Mouse (Mus musculus) kidney, postnatal 10 days (tissue): ENCODE measurements around the gene Casp7.
"Not testable (repeated sequence)": the region's sequence is repeated elsewhere in the genome, so short reads cannot be mapped to it uniquely, and the experiment has no call there.

ENCODE experiments used
- DNase-seq: peaks from one replicate; pipeline ENCODE4 v3.0.0; 2021; ENCODE audit warnings: mixed read lengths

The Casp7 gene

GRCm38 (mm10) chr19:56386095-56386494 is 10.8 kb upstream of the Casp7 start:
- no peak for DNase-seq

DNA sequence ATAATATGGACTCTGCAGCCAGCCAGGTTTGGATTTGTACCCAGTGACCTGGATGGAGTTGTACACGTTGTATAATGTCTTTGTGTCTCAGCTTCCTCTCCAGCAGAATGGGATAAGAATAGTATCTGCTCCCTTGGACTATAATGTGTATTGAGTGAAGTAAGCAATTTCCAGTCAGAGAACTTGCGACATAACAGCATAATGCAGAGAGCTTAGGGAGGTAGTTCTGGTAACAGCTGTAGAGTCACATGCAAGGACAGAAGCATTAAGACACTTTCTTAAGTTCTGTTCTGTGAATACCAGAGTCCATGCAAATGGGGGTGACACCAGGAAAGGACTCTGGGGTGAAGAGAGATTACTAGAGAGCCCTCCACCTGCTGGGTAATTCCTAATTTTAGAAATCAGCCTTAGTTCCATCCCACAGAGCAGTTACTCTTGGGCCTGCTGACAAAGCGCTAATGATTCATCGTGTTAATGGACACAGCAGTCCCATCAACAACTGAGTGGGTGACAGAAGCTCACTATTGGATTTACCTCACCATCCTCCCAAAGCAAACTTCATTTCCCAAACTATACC is 9.1 kb upstream of the Casp7 start:
- no peak for DNase-seq

DNA sequence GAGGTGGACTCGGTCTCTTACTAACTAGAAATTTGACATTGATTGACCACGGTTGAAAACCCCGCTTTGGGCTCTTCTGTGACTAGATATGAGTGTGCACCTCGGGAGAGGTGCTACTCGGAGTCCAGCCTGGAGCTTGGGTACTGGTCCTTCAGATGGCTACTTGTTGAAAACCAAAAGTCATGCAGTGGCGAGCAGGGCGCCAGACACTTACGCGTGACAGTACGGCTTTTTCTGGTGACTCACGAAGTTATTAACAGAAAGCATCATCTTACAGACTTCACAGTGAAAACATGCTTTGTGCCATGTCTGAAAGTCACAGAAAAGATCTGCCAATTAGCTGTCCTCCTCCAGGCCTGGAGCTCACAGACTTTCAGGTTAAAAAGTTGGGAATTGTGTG is 7.8 kb upstream of the Casp7 start:
- DNase-seq: no peak

GRCm38 (mm10) chr19:56389879-56390278 is 7.0 kb upstream of the Casp7 start, which contains the start of gene Nrap:
Gene Nrap, minus strand, starts transcription at chr19:56390037.
- DNase-seq: no peak

- DNase-seq: no peak
These were observed 5.5 kb upstream of the Casp7 start for GRCm38 (mm10) chr19:56391307-56392046.

- DNase-seq: no peak
These were observed 3.5 kb upstream of the Casp7 start for GRCm38 (mm10) chr19:56393311-56393866.

DNA sequence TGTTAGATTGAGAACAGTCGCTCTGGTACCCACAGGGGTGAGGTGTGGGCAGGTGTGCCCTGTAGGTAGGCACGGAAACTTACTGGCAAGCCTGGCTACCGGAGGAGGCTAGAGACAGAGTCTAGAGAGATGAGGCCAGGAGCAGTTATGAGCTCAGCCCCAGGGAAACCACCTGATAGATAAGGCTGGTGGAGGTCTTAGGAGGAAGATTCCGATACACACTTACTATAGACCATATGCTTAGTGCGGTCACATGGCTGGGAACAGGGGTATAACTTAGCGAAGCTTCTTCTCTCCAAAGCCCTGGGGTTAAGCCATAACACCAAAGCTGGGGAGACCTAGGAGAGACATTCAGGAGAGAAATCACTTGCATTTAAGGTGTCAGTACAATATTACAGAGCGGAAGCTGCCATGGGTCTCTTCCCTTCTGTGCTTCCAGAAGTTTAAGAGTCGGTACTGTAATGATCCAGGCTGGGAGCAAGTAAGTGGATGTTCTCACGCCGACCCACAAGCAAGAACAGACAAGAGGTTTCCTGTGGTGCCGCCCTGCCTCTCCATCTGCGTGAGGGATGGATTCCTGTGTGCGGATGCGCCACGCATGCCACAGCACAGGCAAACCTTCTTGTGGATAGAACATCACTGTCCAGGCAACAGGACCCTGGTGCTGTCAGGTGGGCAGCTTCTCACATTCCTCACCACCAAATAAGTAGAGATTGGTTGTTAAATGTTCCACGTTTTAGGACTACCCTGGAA is 1.6 kb upstream of the Casp7 start:
- no peak for DNase-seq

- DNase-seq: no peak
These were observed 702 bp upstream of the Casp7 start for GRCm38 (mm10) chr19:56396227-56396626.

DNA sequence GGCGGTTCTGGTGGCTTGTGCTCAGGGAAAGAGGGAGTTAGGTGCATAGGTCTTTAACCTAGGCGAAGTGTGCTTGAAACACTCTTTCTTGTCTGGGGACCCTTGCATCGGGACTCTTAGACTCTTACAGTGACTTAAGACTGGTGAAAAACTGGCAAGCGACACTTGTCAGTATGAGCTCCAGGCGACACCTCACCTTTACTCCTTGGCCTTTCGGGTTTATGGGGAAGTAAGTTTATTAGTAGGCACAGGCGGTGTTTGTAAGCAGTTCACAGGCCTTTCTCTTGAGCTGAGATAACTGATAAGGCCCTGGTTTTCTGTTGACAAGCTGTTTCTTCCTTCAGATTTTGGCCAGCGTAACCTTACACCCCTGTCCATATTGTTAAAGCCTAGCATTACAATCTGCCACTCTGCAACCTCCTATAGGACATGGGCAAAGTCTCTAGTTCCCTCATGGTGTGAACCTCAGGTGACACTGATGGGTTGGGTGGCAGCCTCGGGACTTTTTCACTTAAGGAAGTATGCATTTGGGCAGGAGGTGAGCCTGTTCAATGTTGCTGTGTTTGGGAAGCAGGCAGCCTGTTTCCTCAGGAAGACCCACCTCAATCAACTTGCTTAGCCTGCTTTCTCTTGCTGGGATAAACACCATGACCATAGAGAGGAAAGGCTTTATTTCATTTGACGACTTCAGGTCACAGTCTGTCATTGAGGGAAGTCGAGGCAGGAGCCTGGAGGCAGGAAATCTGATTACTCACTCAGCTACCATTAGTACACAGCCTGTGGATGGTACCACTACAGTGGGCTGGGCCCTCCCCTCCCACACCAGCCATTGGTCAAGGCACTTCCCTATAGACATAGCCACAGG is 966 bp downstream of the Casp7 start:
- DNase-seq: no peak

DNA sequence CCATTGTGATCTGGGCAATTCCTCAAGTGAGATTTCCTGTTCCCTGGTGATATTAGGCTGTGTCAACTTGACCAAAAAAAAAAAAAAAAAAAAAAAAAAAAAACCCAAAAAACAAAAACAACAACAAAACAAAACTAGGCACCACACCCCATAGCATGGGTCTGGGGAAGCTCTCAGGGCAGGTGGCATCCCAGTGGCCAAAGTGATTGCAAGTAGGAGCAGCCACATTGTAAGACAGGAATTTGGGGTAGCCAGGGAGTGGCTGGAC is 1.5 kb downstream of the Casp7 start:
- DNase-seq: no peak

GRCm38 (mm10) chr19:56400200-56400599 is 3.3 kb downstream of the Casp7 start:
- DNase-seq: peak; percentile 86

GRCm38 (mm10) chr19:56401864-56402263 is 4.9 kb downstream of the Casp7 start:
- no peak for DNase-seq

DNA sequence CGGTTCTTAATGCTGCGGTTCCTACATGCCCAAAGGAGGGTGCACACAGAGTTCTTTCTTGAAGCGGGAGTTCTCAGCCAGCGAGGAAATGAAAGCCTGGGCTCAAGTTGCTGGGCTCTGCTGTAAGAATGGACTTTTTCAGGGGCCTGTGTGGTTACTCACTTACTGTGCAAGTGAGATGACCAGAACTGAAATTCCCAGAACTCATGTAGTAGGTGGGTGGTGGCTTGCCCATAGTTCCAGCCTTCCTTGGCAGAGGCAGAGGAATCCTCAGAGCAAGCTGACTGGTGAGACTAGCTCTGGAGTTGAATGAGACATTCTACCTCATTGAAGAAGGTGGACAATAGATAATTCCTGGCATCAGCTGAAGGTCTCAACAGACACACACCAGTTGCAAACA is 8.9 kb downstream of the Casp7 start:
- no peak for DNase-seq

GRCm38 (mm10) chr19:56406581-56406980 is 9.7 kb downstream of the Casp7 start:
- no peak for DNase-seq

- DNase-seq: not testable (repeated sequence)
These were observed 13.0 kb downstream of the Casp7 start for GRCm38 (mm10) chr19:56409884-56410283.

DNA sequence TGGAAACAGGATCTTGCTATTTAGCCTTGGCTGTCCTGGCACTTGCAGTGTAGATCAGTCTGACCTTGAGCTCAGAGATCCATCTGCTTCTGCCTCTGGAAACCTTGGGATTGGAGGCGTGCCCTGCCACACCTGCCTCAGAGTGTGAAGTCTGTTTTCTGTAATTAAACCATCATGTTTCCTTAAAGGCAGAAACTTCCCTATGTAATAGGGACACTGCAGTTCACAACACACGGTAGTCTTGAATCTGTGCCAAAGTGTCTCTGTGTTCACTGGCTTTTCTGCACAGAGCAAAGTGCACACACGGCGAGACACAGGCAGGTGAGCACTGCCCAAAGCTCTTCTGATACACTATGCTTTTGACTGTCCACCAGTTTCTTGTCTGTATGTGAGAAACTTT is 21.5 kb downstream of the Casp7 start:
- DNase-seq: no peak

GRCm38 (mm10) chr19:56419452-56419851 is 22.5 kb downstream of the Casp7 start:
- no peak for DNase-seq

GRCm38 (mm10) chr19:56420345-56420744 is 23.4 kb downstream of the Casp7 start:
- DNase-seq: no peak

DNA sequence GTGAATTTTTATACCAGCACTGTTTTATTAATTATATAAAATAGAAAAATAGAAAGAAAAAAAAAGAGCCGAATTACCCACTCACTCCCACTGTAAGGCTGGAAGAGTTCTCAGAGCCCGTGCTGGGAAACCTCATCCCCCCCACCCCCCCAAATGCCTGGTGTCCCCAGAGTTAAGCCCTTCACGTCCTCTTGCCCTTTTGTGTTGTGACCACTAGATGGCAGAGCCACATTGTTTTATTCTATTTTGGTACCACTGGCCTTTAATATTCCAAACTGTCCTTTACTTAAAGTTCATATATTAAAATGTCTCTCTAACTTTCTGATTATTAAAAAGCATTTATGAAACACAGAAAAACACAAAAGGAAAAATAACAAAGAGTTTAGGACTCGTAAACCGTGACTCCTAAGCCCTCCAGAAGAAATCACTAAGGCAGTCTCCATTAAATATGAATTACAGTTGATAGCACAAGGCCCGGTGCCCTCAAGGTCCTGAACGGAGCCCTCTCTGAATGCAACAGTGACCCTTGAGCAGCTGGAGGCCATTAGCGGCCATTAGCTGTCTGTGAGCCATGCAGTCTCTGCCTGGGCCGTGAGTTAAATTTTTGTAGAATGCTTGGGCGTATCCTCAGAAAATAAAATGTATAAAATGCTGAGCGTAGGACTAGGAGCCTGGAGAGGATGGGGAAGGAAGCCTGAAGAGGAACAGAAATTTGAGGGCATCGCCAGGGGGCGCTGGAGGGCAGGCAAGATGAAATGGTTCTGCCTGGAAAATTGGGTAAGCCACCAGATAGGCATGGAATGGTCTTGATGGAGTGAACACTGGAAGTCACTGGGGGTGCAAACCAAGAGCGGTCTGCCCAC is 25.8 kb downstream of the Casp7 start:
- DNase-seq: peak; percentile 95

GRCm38 (mm10) chr19:56423370-56423769 is 26.4 kb downstream of the Casp7 start:
- DNase-seq: peak; percentile 61

DNA sequence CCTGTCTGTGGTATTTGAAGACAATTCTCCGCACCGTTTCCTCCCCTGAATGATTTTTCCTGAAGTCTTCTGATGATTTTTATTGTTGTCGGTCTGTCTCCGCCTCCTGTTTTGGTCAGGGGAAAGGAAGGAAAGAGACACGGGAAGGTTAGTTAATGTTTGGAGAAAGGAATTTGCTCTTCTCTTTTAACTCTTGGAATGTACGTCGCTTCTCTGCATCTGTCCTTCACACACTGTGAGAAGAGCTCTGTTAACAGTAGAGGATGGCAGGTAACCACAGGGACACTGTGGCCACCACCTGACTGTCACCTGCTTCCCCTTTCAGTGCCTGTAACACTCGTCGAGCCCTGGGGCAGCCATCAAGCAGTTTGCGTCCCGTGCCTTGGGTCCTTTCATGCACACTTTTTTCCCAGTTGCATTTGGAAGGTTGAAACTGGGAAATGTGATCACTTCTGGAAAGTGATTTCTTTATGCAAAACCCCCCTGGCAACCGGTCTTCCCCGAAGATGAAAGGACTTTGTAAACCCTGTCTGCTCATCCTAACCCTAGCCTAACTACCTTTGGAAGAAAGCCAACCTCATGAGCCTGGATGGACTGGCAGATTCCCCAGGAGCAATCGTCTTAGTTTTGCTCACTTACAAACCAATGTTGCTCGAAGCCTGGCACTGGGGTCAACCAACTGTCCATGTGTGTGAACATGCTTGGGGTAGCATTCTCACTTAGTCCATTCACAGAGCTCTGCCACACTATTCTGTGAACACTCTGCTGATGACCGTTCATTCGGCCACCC is 27.9 kb downstream of the Casp7 start:
- DNase-seq: peak; percentile 24
